Mouse (Mus musculus) brain, embryonic 14.5 days (tissue): ENCODE measurements around the gene Sgpl1.

ENCODE experiments used
- CTCF ChIP-seq: fragments of 200-500 bp; IDR thresholded peaks from 2 replicates; pipeline ENCODE4 v1.5.1; 2012; ENCODE audit warnings: inconsistent platforms, mild to moderate bottlenecking, moderate library complexity, borderline replicate concordance; ENCODE audit not compliant: insufficient read depth, insufficient read length; ENCODE audit errors: extremely low read depth
- POLR2A ChIP-seq: fragments of 200-500 bp; IDR thresholded peaks from 2 replicates; pipeline ENCODE4 v1.6.1; 2012; ENCODE audit warnings: mild to moderate bottlenecking, inconsistent platforms, borderline replicate concordance; ENCODE audit not compliant: poor library complexity, insufficient read depth, insufficient read length, severe bottlenecking; ENCODE audit errors: extremely low read depth

DNA sequence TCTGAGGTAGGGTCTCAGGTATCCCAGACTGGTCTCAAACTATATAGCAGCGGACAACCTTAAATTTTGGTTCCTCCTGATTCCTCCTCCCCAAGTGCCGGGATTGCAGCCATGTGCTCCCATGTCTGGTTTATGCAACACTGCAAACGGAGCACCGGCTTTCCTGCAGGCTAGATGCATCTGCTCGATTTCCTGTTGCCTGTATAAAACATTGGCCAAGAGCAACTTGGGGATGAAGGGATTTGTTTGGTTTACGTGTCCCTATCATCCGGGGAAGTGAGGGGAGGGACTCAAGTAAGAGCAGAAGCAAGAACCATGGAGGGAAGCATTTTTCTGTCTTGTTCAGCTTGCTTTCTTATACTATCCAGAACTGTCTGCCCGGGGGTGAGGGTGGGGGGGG is 47.7 kb upstream of the Sgpl1 start:
- TF ChIP-seq CTCF: no peak
- TF ChIP-seq POLR2A: no peak
